8 mouse cellular contexts compared by ENCODE assay signal in genomic region chr11:110379661-110380309, GRCm38 (mm10). TPM values are rescaled to one million over a fixed set of nuclear protein-coding genes. Genes with fewer than 3 reads are reported as not detected.
DNase-seq lines count a peak whose midpoint lies in the region; ATAC-seq lines count a peak whose summit lies in the region.

No protein-coding gene starts in this region.

- H3K36me3 ChIP-seq in forebrain, embryonic 10.5 days (replicated peaks), result no peaks in the 10 kb centered on the region
- H3K36me3 ChIP-seq in heart, embryonic 14.5 days (ENCODE audit: control insufficient read depth, insufficient read depth, low read length), result no peaks in the 10 kb centered on the region
- H3K36me3 ChIP-seq in liver, embryonic 11.5 days (ENCODE audit: control insufficient read depth, insufficient read depth, low read length), result no peaks in the 10 kb centered on the region

- peak overlapping the region; percentile 74 for H3K27ac ChIP-seq in forebrain, embryonic 10.5 days
- H3K27ac ChIP-seq in heart, embryonic 14.5 days (replicated peaks in 1 of 2; ENCODE audit: control insufficient read depth in 1 of 2, insufficient read depth in 1 of 2, low read depth in 2 of 2, low read length in 2 of 2), result no peak overlapping the region
- H3K27ac ChIP-seq in liver, embryonic 11.5 days (ENCODE audit: low read depth, low read length), result peak overlapping the region; percentile 16; the same call in 1 of the 2 replicates

- peak; percentile 72 for ATAC-seq in heart, embryonic 14.5 days (ENCODE audit: insufficient number of reproducible peaks, insufficient read depth, low FRiP score, low read depth)
- ATAC-seq in liver, embryonic 11.5 days (replicated peaks; ENCODE audit: low FRiP score), result peak; percentile 83
- peak; percentile 63 for ATAC-seq in monocyte, adult 5-6 weeks (replicated peaks; ENCODE audit: insufficient number of reproducible peaks, low FRiP score, low TSS enrichment, poor library complexity, severe bottlenecking)

- peak overlapping the region; percentile 48 for H3K4me3 ChIP-seq in forebrain, embryonic 10.5 days
- H3K4me3 ChIP-seq in heart, embryonic 14.5 days (ENCODE audit: control insufficient read depth in 1 of 2, insufficient read depth in 1 of 2, low read depth in 1 of 2, low read length in 2 of 2), result peak overlapping the region; percentile 37 to 38
- peak overlapping the region; percentile 42 for H3K4me3 ChIP-seq in liver, embryonic 11.5 days (ENCODE audit: low read depth, low read length)

- peak overlapping the region; percentile 72 for H3K4me2 ChIP-seq in heart, embryonic 14.5 days (ENCODE audit: low read length)
- peak overlapping the region; percentile 85 for H3K4me2 ChIP-seq in liver, embryonic 11.5 days

- H3K27me3 ChIP-seq in forebrain, embryonic 10.5 days (ENCODE audit: poor library complexity, severe bottlenecking), result peaks cover 6% of the 10 kb centered on the region; the same call in 1 of the 2 replicates
- no peaks in the 10 kb centered on the region for H3K27me3 ChIP-seq in heart, embryonic 14.5 days (ENCODE audit: control insufficient read depth, insufficient read depth, low read length)
- no peaks in the 10 kb centered on the region for H3K27me3 ChIP-seq in liver, embryonic 11.5 days (replicated peaks; ENCODE audit: control insufficient read depth, insufficient read depth, low read length)

- no peaks in the 10 kb centered on the region for H3K9me3 ChIP-seq in forebrain, embryonic 10.5 days
- no peaks in the 10 kb centered on the region for H3K9me3 ChIP-seq in heart, embryonic 14.5 days (ENCODE audit: control insufficient read depth, low read length)
- no peaks in the 10 kb centered on the region for H3K9me3 ChIP-seq in liver, embryonic 11.5 days (ENCODE audit: control insufficient read depth, low read length)

- peaks cover 12% of the 10 kb centered on the region for H3K4me1 ChIP-seq in forebrain, embryonic 10.5 days
- peaks cover 4 to 7% of the 10 kb centered on the region in 2 experiments; a peak in 2 of 4 replicates for H3K4me1 ChIP-seq in heart, embryonic 14.5 days (ENCODE audit: control insufficient read depth in 2 of 2, insufficient read depth in 2 of 2, low read length in 2 of 2)
- H3K4me1 ChIP-seq in liver, embryonic 11.5 days (replicated peaks; ENCODE audit: control insufficient read depth, insufficient read depth, low read length), result peaks cover 12% of the 10 kb centered on the region

- WGBS in forebrain, embryonic 10.5 days, result 20% methylated on average over 20 of the region's 20 CpGs
- WGBS in heart, embryonic 14.5 days, result 7% methylated on average over 20 of the region's 20 CpGs
- 9% methylated on average over 20 of the region's 20 CpGs for WGBS in liver, embryonic 11.5 days

- peak overlapping the region; percentile 60 for H3K9ac ChIP-seq in heart, embryonic 14.5 days (ENCODE audit: low read length)
- H3K9ac ChIP-seq in liver, embryonic 11.5 days (ENCODE audit: low read depth, low read length), result peak overlapping the region; percentile 59

- DNase-seq in spleen, adult 12 weeks (ENCODE audit: low spot score), result peak; percentile 2
- no peak for DNase-seq in spleen, postnatal 14 days (ENCODE audit: low spot score in 2 of 2)
- DNase-seq in forebrain, embryonic 10.5 days (ENCODE audit: extremely low spot score, low spot score), result peak; percentile 56
- peak; percentile 89 for DNase-seq in kidney, postnatal 14 days
- DNase-seq in liver, embryonic 11.5 days (ENCODE audit: low spot score), result peak; percentile 71
- DNase-seq in testis, postnatal 10 days (ENCODE audit: low spot score), result peak; percentile 47

RNA-seq across cellular contexts. Expression of gene Map2k6, which starts 19.1 kb away (rescaled TPM):
- 36.0 and 42.6 TPM in 2 replicates for polyA plus RNA-seq in forebrain, embryonic 10.5 days (2016; fragmentation: Nextera tagmentation; extraction: Ambion mirVana)
- polyA plus RNA-seq in heart, embryonic 14.5 days (2014; fragmentation: Nextera tagmentation; extraction: Ambion mirVana), result 18.8 and 19.2 TPM in 2 replicates
- 14.8 and 15.0 TPM in 2 replicates for polyA plus RNA-seq in liver, embryonic 11.5 days (2014; fragmentation: Nextera tagmentation; extraction: Ambion mirVana)
- 8.5 to 15.1 TPM (median 11.4 TPM) in 3 replicates for total RNA-seq in monocyte, adult 5-6 weeks (2017)

RNA-seq across cellular contexts. Expression of gene Abca5, which starts 42.3 kb away (rescaled TPM):
- 2.6 and 2.9 TPM in 2 replicates for polyA plus RNA-seq in forebrain, embryonic 10.5 days (2016; fragmentation: Nextera tagmentation; extraction: Ambion mirVana)
- 4.4 and 5.0 TPM in 2 replicates for polyA plus RNA-seq in heart, embryonic 14.5 days (2014; fragmentation: Nextera tagmentation; extraction: Ambion mirVana)
- 0.79 and 1.5 TPM in 2 replicates for polyA plus RNA-seq in liver, embryonic 11.5 days (2014; fragmentation: Nextera tagmentation; extraction: Ambion mirVana)
- 0.29 to 7.1 TPM (median 0.75 TPM) in 3 replicates for total RNA-seq in monocyte, adult 5-6 weeks (2017)

Comparison
In these comparisons a context has a peak if more than half of its experiments do, and no peak if none do; other contexts are left out.
1. DNase-seq: peak in spleen, adult 12 weeks (single experiment), forebrain, embryonic 10.5 days (single experiment), kidney, postnatal 14 days (single experiment), liver, embryonic 11.5 days (single experiment) and testis, postnatal 10 days (single experiment); none in spleen, postnatal 14 days (0 of 2).
2. H3K27ac ChIP-seq: peak in forebrain, embryonic 10.5 days (single experiment) and liver, embryonic 11.5 days (single experiment); none in heart, embryonic 14.5 days (0 of 2).
3. Peak in every context shown above with its lines, with median percentiles within 50 percentile points of each other: H3K4me3 ChIP-seq and ATAC-seq.